15 mouse cellular contexts compared by ENCODE assay signal in the genomic region with DNA sequence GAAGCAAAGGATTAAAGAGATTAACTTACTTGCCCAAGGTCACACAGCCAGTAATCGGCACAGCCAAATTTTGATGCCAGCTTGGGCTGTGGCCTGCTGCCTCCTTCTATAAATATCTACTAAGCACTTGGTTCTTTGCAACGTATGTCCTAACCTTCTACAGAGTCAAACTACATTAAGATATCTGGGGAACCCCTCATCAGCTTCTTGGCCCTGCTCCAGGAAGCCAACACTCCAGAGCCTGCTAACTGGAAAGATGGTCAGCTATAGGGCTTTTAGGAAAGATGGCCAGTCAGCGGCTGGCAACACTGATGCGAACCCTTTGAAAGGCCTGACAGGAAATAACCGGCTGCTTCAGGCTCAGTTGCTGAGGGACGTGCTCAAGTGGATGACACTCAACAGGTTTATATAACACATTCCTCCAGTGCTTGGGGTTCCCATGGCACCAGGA.
DNase-seq lines count a peak whose midpoint lies in the region; ATAC-seq lines count a peak whose summit lies in the region.
"Had no signal": no experiment of that assay in that cellular context is flagged by ENCODE, and none has a peak within 500 bp of the region (broad histone marks: within the 10 kb centered on the region; RNA-seq: fewer than 3 reads in every experiment).

No protein-coding gene starts in this region.

- 18% methylated on average over 6 of the region's 6 CpGs for WGBS in heart, embryonic 14.5 days
- 55% methylated on average over 6 of the region's 6 CpGs for WGBS in liver, embryonic 12.5 days (ENCODE audit: insufficient replicate concordance)

- H3K4me3 ChIP-seq in heart, embryonic 14.5 days (ENCODE audit: control insufficient read depth in 1 of 2, insufficient read depth in 1 of 2, low read depth in 1 of 2, low read length in 2 of 2) = no peak overlapping the region
- no peak overlapping the region for H3K4me3 ChIP-seq in liver, embryonic 12.5 days
- H3K4me3 ChIP-seq: embryonic facial prominence, embryonic 12.5 days; forebrain, embryonic 12.5 days; midbrain, embryonic 15.5 days had no signal

- peaks cover 24 to 46% of the 10 kb centered on the region in 2 experiments for H3K4me1 ChIP-seq in heart, embryonic 14.5 days (ENCODE audit: control insufficient read depth in 2 of 2, insufficient read depth in 2 of 2, low read length in 2 of 2)
- peaks cover 2% of the 10 kb centered on the region; the same call in 1 of the 2 replicates for H3K4me1 ChIP-seq in liver, embryonic 12.5 days

- H3K27ac ChIP-seq in heart, embryonic 14.5 days (replicated peaks in 1 of 2; ENCODE audit: control insufficient read depth in 1 of 2, insufficient read depth in 1 of 2, low read depth in 2 of 2, low read length in 2 of 2) = peak overlapping the region; percentile 85 to 92
- H3K27ac ChIP-seq in liver, embryonic 12.5 days = no peak overlapping the region
- H3K27ac ChIP-seq: embryonic facial prominence, embryonic 12.5 days; forebrain, embryonic 12.5 days; liver, embryonic 14.5 days; midbrain, embryonic 15.5 days had no signal

- H3K9ac ChIP-seq in heart, embryonic 14.5 days (ENCODE audit: low read length) = no peak overlapping the region
- no peak overlapping the region for H3K9ac ChIP-seq in liver, embryonic 12.5 days
- H3K9ac ChIP-seq: embryonic facial prominence, embryonic 12.5 days; forebrain, embryonic 12.5 days; liver, embryonic 14.5 days; midbrain, embryonic 15.5 days had no signal

- peak overlapping the region; percentile 27 for H3K4me2 ChIP-seq in heart, embryonic 14.5 days (ENCODE audit: low read length)
- no peak overlapping the region for H3K4me2 ChIP-seq in liver, embryonic 12.5 days
- H3K4me2 ChIP-seq: embryonic facial prominence, embryonic 12.5 days; forebrain, embryonic 12.5 days; midbrain, embryonic 15.5 days had no signal

- H3K36me3 ChIP-seq in heart, embryonic 14.5 days (ENCODE audit: control insufficient read depth, insufficient read depth, low read length) = no peaks in the 10 kb centered on the region
- no peaks in the 10 kb centered on the region for H3K36me3 ChIP-seq in liver, embryonic 12.5 days
- H3K36me3 ChIP-seq: embryonic facial prominence, embryonic 12.5 days; forebrain, embryonic 12.5 days; midbrain, embryonic 15.5 days had no signal

- no peaks in the 10 kb centered on the region for H3K27me3 ChIP-seq in heart, embryonic 14.5 days (ENCODE audit: control insufficient read depth, insufficient read depth, low read length)
- no peaks in the 10 kb centered on the region for H3K27me3 ChIP-seq in liver, embryonic 12.5 days (replicated peaks)
- H3K27me3 ChIP-seq: embryonic facial prominence, embryonic 12.5 days; midbrain, embryonic 15.5 days had no signal

- DNase-seq in cerebellum, postnatal 10 days = peak; percentile 24 to 39
- no peak for DNase-seq in cerebellum, adult 18-20 months
- peak; percentile 38 for DNase-seq in gastrocnemius, postnatal 14 days
- peak; percentile 76 for DNase-seq in lung, postnatal 10 days
- DNase-seq in ovary, adult 18-20 months (ENCODE audit: low spot score) = no peak
- DNase-seq: cerebellum, adult 9-11 months; left cerebral cortex, postnatal 4 days; thymus, adult 2 months had no signal

- no peaks in the 10 kb centered on the region for H3K9me3 ChIP-seq in heart, embryonic 14.5 days (ENCODE audit: control insufficient read depth, low read length)
- H3K9me3 ChIP-seq in liver, embryonic 12.5 days (replicated peaks) = no peaks in the 10 kb centered on the region
- H3K9me3 ChIP-seq: embryonic facial prominence, embryonic 12.5 days; forebrain, embryonic 12.5 days; midbrain, embryonic 15.5 days had no signal

- intact Hi-C loops in gastrocnemius, postnatal 14 days (cut with DNase I; ENCODE audit: low total_unique reads) = no loop called here

- ATAC-seq in heart, embryonic 14.5 days (ENCODE audit: insufficient number of reproducible peaks, insufficient read depth, low FRiP score, low read depth) = peak; percentile 71
- no peak for ATAC-seq in megakaryocyte progenitor cell, adult 5-6 weeks (replicated peaks; ENCODE audit: poor library complexity)
- no peak for ATAC-seq in liver, embryonic 12.5 days
- ATAC-seq: midbrain, embryonic 15.5 days had no signal

Comparison
In these comparisons a context has a peak if more than half of its experiments do, and no peak if none do; other contexts are left out.
1. DNase-seq: peak in cerebellum, postnatal 10 days (2 of 2), gastrocnemius, postnatal 14 days (single experiment) and lung, postnatal 10 days (single experiment); none in cerebellum, adult 18-20 months (0 of 2) and ovary, adult 18-20 months (single experiment).